Comparison of ENCODE assay signal across 9 mouse cellular contexts in genomic region chr13:63815931-63816330, GRCm38 (mm10). TPM values are rescaled to one million over a fixed set of nuclear protein-coding genes. Genes with fewer than 3 reads are reported as not detected.
DNase-seq lines count a peak whose midpoint lies in the region; ATAC-seq and TF ChIP-seq lines count a peak whose summit lies in the region.
"Had no signal": no experiment of that assay in that cellular context is flagged by ENCODE, and none has a peak within 500 bp of the region (broad histone marks: within the 10 kb centered on the region; RNA-seq: fewer than 3 reads in every experiment).

No protein-coding gene starts in this region.

- H3K9me3 ChIP-seq in megakaryocyte, embryonic 14.5 days, result no peaks in the 10 kb centered on the region
- no peaks in the 10 kb centered on the region for H3K9me3 ChIP-seq in intestine, postnatal 0 days (ENCODE audit: control insufficient read depth)
- H3K9me3 ChIP-seq in stomach, embryonic 16.5 days (replicated peaks; ENCODE audit: control insufficient read depth, low read length), result no peaks in the 10 kb centered on the region

- no peaks in the 10 kb centered on the region for H3K27me3 ChIP-seq in megakaryocyte, embryonic 14.5 days (replicated peaks)
- no peaks in the 10 kb centered on the region for H3K27me3 ChIP-seq in intestine, postnatal 0 days (replicated peaks; ENCODE audit: control insufficient read depth, insufficient read depth, low read length)
- no peaks in the 10 kb centered on the region for H3K27me3 ChIP-seq in stomach, embryonic 16.5 days (ENCODE audit: control insufficient read depth, insufficient read depth, low read length)

- H3K4me3 ChIP-seq in megakaryocyte, embryonic 14.5 days (replicated peaks), result peak overlapping the region; percentile 95
- H3K4me3 ChIP-seq in intestine, postnatal 0 days (ENCODE audit: low read depth, low read length), result peak overlapping the region; percentile 52
- peak overlapping the region; percentile 80 for H3K4me3 ChIP-seq in stomach, embryonic 16.5 days (replicated peaks; ENCODE audit: low read length)

- intact Hi-C loops in left cerebral cortex, postnatal 10 days (cut with DNase I), result loop anchor here (5.0 kb wide), 2 partner anchors 244 to 389 kb away; partner anchors contain the start of gene Ptch1

- no peak for ATAC-seq in megakaryocyte, adult 5-6 weeks (ENCODE audit: poor library complexity, severe bottlenecking)
- ATAC-seq in intestine, postnatal 0 days, result no peak
- no peak for ATAC-seq in stomach, embryonic 16.5 days (ENCODE audit: insufficient read depth, low FRiP score)
- ATAC-seq in granulocyte monocyte progenitor cell, adult 5-6 weeks (replicated peaks; ENCODE audit: poor library complexity, severe bottlenecking), result no peak

- no peak for TF ChIP-seq CTCF in intestine, postnatal 0 days (IDR thresholded peaks at IDR 0.05; ENCODE audit: low read depth)

- H3K4me1 ChIP-seq in megakaryocyte, embryonic 14.5 days, result peaks cover 37% of the 10 kb centered on the region
- peaks cover 7% of the 10 kb centered on the region; the same call in 1 of the 2 replicates for H3K4me1 ChIP-seq in intestine, postnatal 0 days (replicated peaks; ENCODE audit: control insufficient read depth, insufficient read depth, low read length)
- H3K4me1 ChIP-seq in stomach, embryonic 16.5 days (ENCODE audit: control insufficient read depth, insufficient read depth, low read length), result peaks cover 7% of the 10 kb centered on the region; the same call in 1 of the 2 replicates

- H3K36me3 ChIP-seq in megakaryocyte, embryonic 14.5 days (replicated peaks; ENCODE audit: low read length), result peaks cover 4% of the 10 kb centered on the region
- no peaks in the 10 kb centered on the region for H3K36me3 ChIP-seq in intestine, postnatal 0 days (ENCODE audit: control insufficient read depth, insufficient read depth)
- no peaks in the 10 kb centered on the region for H3K36me3 ChIP-seq in stomach, embryonic 16.5 days (ENCODE audit: control insufficient read depth, insufficient read depth, low read length)

- H3K27ac ChIP-seq in intestine, postnatal 0 days (ENCODE audit: low read depth, low read length), result no peak overlapping the region
- H3K27ac ChIP-seq in stomach, embryonic 16.5 days (ENCODE audit: low read length), result no peak overlapping the region

- peak; percentile 46 to 82 for DNase-seq in adrenal gland, adult (ENCODE audit: inconsistent age in 2 of 2, low spot score in 1 of 2)
- DNase-seq in adrenal gland, adult 8-10 months, result no peak
- DNase-seq in left cerebral cortex, postnatal 10 days (ENCODE audit: extremely low spot score in 1 of 2, low spot score in 2 of 2), result no peak
- DNase-seq: kidney, adult 11 months had no signal

- H3K4me2 ChIP-seq in intestine, postnatal 0 days (replicated peaks; ENCODE audit: low read depth), result peak overlapping the region; percentile 69
- peak overlapping the region; percentile 94 for H3K4me2 ChIP-seq in stomach, embryonic 16.5 days (ENCODE audit: low read depth, low read length)

- peak overlapping the region; percentile 73; the same call in 1 of the 2 replicates for H3K9ac ChIP-seq in intestine, postnatal 0 days (ENCODE audit: low read depth, low read length)
- H3K9ac ChIP-seq in stomach, embryonic 16.5 days (ENCODE audit: low read length), result peak overlapping the region; percentile 97

RNA-seq across cellular contexts. Expression of gene Ercc6l2, which starts 0.9 kb away (rescaled TPM):
- 10 to 100 TPM; 30.7 to 51.3 (median 37.4) TPM for total RNA-seq in adrenal gland, adult 8-10 months (2022)
- polyA plus RNA-seq in megakaryocyte, embryonic 14.5 days (2012; ENCODE audit: insufficient read depth, low replicate concordance), result 1.8 and 6.1 TPM in 2 replicates
- 21.0 and 21.9 TPM in 2 replicates for total RNA-seq in megakaryocyte, adult 5-6 weeks (2015)
- 12.8 and 17.2 TPM in 2 replicates for total RNA-seq in megakaryocyte, adult 5-6 weeks (2017)
- 6.2 and 8.3 TPM in 2 replicates for polyA plus RNA-seq in intestine, postnatal 0 days (2015; fragmentation: Nextera tagmentation; extraction: Ambion mirVana)
- polyA plus RNA-seq in stomach, embryonic 16.5 days (2015; fragmentation: Nextera tagmentation; extraction: Ambion mirVana), result 21.2 and 22.7 TPM in 2 replicates
- total RNA-seq in left cerebral cortex, postnatal 10 days (2021), result 10 to 100 TPM; 15.5 to 16.5 TPM
- total RNA-seq in granulocyte monocyte progenitor cell, adult 5-6 weeks (2014; fragmentation: Nextera tagmentation), result 27.2 and 30.5 TPM in 2 replicates
- total RNA-seq in granulocyte monocyte progenitor cell, adult 5-6 weeks (2017), result 21.2 and 30.9 TPM in 2 replicates

Comparison
In these comparisons a context has a peak if more than half of its experiments do, and no peak if none do; other contexts are left out.
1. DNase-seq: peak in adrenal gland, adult (2 of 2); none in adrenal gland, adult 8-10 months (single experiment) and left cerebral cortex, postnatal 10 days (0 of 2).
2. Peak in every context shown above with its lines, with median percentiles within 50 percentile points of each other: H3K4me3 ChIP-seq.